Mouse (Mus musculus) lung, embryonic 15.5 days (tissue): Measurements from ENCODE around the gene Il12rb1. TPM values are rescaled to one million over a fixed set of nuclear protein-coding genes. Genes with fewer than 3 reads are reported as not detected.

Experiments
- ATAC-seq: fragments of 200-750 bp; cut with Nextera tagmentation; 2 replicates; pipeline ENCODE4 v1.8.0; 2017; ENCODE audit warnings: moderate number of reproducible peaks, borderline replicate concordance; ENCODE audit not compliant: low FRiP score, low TSS enrichment; ENCODE audit errors: extremely low read depth
- H3K27ac ChIP-seq: fragments of 300-500 bp; sonication (generic); 2 replicates; pipeline ENCODE4 v1.5.1; 2015; ENCODE audit warnings: moderate library complexity, mild to moderate bottlenecking, inconsistent platforms
- H3K27me3 ChIP-seq: fragments of 300-500 bp; sonication (generic); 2 replicates; pipeline ENCODE4 v1.6.1; 2015; ENCODE audit warnings: inconsistent platforms
- H3K36me3 ChIP-seq: fragments of 300-500 bp; sonication (generic); 2 replicates; pipeline ENCODE4 v1.6.1; 2015; ENCODE audit warnings: inconsistent platforms
- H3K4me1 ChIP-seq: fragments of 300-500 bp; sonication (generic); 2 replicates; pipeline ENCODE4 v1.6.1; 2015; ENCODE audit warnings: inconsistent platforms
- H3K4me2 ChIP-seq: fragments of 300-500 bp; sonication (generic); 2 replicates; pipeline ENCODE4 v1.6.1; 2015; ENCODE audit warnings: inconsistent platforms, mild to moderate bottlenecking, moderate library complexity
- H3K4me3 ChIP-seq: fragments of 300-500 bp; sonication (generic); 2 replicates; pipeline ENCODE4 v1.5.1; 2015; ENCODE audit warnings: mild to moderate bottlenecking, inconsistent platforms
- H3K9ac ChIP-seq: fragments of 300-500 bp; sonication (generic); 2 replicates; pipeline ENCODE4 v1.6.1; 2015; ENCODE audit warnings: inconsistent platforms
- H3K9me3 ChIP-seq: fragments of 300-500 bp; sonication (generic); 2 replicates; pipeline ENCODE4 v1.6.1; 2016; ENCODE audit warnings: inconsistent platforms
- WGBS: fragments of 180-500 bp; shearing (Covaris S2); methylation state at CpG from one replicate; pipeline ENCODE4 v1.1.7; 2015; 5-methylcytosine and 5-hydroxymethylcytosine counted together
- polyA plus RNA-seq: library from polyadenylated mRNA; unstranded; fragments of >200 nt; fragmentation: Nextera tagmentation; extraction: Ambion mirVana; gene quantifications from 2 replicates; pipeline ENCODE4 v1.2.1, GENCODE M21; 2015

Il12rb1 gene
- polyA plus RNA-seq, 1 experiment from 2014 or later, result 0.27 TPM

- H3K9ac ChIP-seq, result peak overlapping the region; percentile 23; the same call in 1 of the 2 replicates
Measured at GRCm38 (mm10) chr8:70803761-70804480, 4.3 kb upstream of the Il12rb1 start.

GRCm38 (mm10) chr8:70804481-70805206 is 3.6 kb upstream of the Il12rb1 start, which contains the start of gene Mast3:
Mast3 (minus strand) TSS chr8:70805054.
- Histone ChIP-seq H3K27me3 (peaks cover 41% of the 10 kb centered on the region), H3K9me3 (no peaks in the 10 kb centered on the region), H3K27ac (no peak within 1 kb of the TSS), H3K9ac (peak within 1 kb of the TSS; percentile 23; the same call in 1 of the 2 replicates), H3K4me1 (peaks cover 12% of the 10 kb centered on the region), H3K4me2 (peak within 1 kb of the TSS; percentile 94), H3K4me3 (peak within 1 kb of the TSS; percentile 52), H3K36me3 (no peaks in the 10 kb centered on the region)
- peak; percentile 87 for ATAC-seq
- under 1% methylated on average over 45 of the region's 45 CpGs for WGBS

More at GRCm38 (mm10) chr8:70803761-70804480, 4.3 kb upstream of the Il12rb1 start:
- 2% methylated on average over 45 of the region's 47 CpGs for WGBS
- peak overlapping the region; percentile 94 for H3K4me2 ChIP-seq
- no peaks in the 10 kb centered on the region for H3K36me3 ChIP-seq
- no peak overlapping the region for H3K27ac ChIP-seq
- peak; percentile 47; the same call in 1 of the 2 replicates for ATAC-seq
- H3K4me1 ChIP-seq, result peaks cover 12% of the 10 kb centered on the region
- peaks cover 49% of the 10 kb centered on the region for H3K27me3 ChIP-seq
- H3K4me3 ChIP-seq, result peak overlapping the region; percentile 52
- no peaks in the 10 kb centered on the region for H3K9me3 ChIP-seq

GRCm38 (mm10) chr8:70806541-70806940 is 1.7 kb upstream of the Il12rb1 start:
- no peak overlapping the region for H3K4me2 ChIP-seq
- H3K27me3 ChIP-seq, result peaks cover 25% of the 10 kb centered on the region
- ATAC-seq, result no peak
- no peak overlapping the region for H3K9ac ChIP-seq
- no peak overlapping the region for H3K4me3 ChIP-seq
- H3K9me3 ChIP-seq, result no peaks in the 10 kb centered on the region
- peaks cover 12% of the 10 kb centered on the region for H3K4me1 ChIP-seq
- no peaks in the 10 kb centered on the region for H3K36me3 ChIP-seq
- WGBS, result 53% methylated on average over 4 of the region's 4 CpGs
- no peak overlapping the region for H3K27ac ChIP-seq

- no peaks in the 10 kb centered on the region for H3K36me3 ChIP-seq
- peaks cover 17% of the 10 kb centered on the region for H3K27me3 ChIP-seq
- no peak overlapping the region for H3K9ac ChIP-seq
- no peak for ATAC-seq
- H3K4me1 ChIP-seq, result peaks cover 12% of the 10 kb centered on the region
- H3K4me2 ChIP-seq, result no peak overlapping the region
- H3K9me3 ChIP-seq, result no peaks in the 10 kb centered on the region
- H3K4me3 ChIP-seq, result no peak overlapping the region
- 52% methylated on average over 1 of the region's 1 CpGs for whole genome bisulfite sequencing
- H3K27ac ChIP-seq, result no peak overlapping the region
Measured at GRCm38 (mm10) chr8:70807304-70807703, 945 bp upstream of the Il12rb1 start.

GRCm38 (mm10) chr8:70808955-70809701 is 879 bp downstream of the Il12rb1 start:
- 73% methylated on average over 7 of the region's 8 CpGs for WGBS
- H3K27ac ChIP-seq, result no peak overlapping the region
- H3K9me3 ChIP-seq, result no peaks in the 10 kb centered on the region
- H3K9ac ChIP-seq, result no peak overlapping the region
- no peaks in the 10 kb centered on the region for H3K36me3 ChIP-seq
- H3K4me3 ChIP-seq, result no peak overlapping the region
- peaks cover 7% of the 10 kb centered on the region; the same call in 1 of the 2 replicates for H3K27me3 ChIP-seq
- ATAC-seq, result no peak
- H3K4me2 ChIP-seq, result no peak overlapping the region
- H3K4me1 ChIP-seq, result peaks cover 5% of the 10 kb centered on the region

GRCm38 (mm10) chr8:70810962-70811680 is 2.9 kb downstream of the Il12rb1 start:
- WGBS, result 69% methylated on average over 20 of the region's 20 CpGs
- Histone ChIP-seq H3K27me3 (peaks cover 14% of the 10 kb centered on the region; the same call in 1 of the 2 replicates), H3K9me3 (no peaks in the 10 kb centered on the region), H3K36me3 (no peaks in the 10 kb centered on the region), H3K4me3 (no peak overlapping the region), H3K4me1 (no peaks in the 10 kb centered on the region), H3K9ac (no peak overlapping the region), H3K27ac (no peak overlapping the region), H3K4me2 (no peak overlapping the region)
- ATAC-seq, result no peak

GRCm38 (mm10) chr8:70812055-70812454 is 3.8 kb downstream of the Il12rb1 start:
- H3K9ac ChIP-seq, result no peak overlapping the region
- H3K4me2 ChIP-seq, result no peak overlapping the region
- peaks cover 5% of the 10 kb centered on the region for H3K4me1 ChIP-seq
- WGBS, result 33% methylated on average over 4 of the region's 4 CpGs
- peaks cover 24% of the 10 kb centered on the region for H3K27me3 ChIP-seq
- ATAC-seq, result no peak
- no peak overlapping the region for H3K27ac ChIP-seq
- no peak overlapping the region for H3K4me3 ChIP-seq
- H3K36me3 ChIP-seq, result no peaks in the 10 kb centered on the region
- no peaks in the 10 kb centered on the region for H3K9me3 ChIP-seq

- peaks cover 8% of the 10 kb centered on the region for H3K4me1 ChIP-seq
- H3K9ac ChIP-seq, result no peak overlapping the region
- no peak overlapping the region for H3K27ac ChIP-seq
- 46% methylated on average over 4 of the region's 4 CpGs for WGBS
- no peaks in the 10 kb centered on the region for H3K9me3 ChIP-seq
- no peak overlapping the region for H3K4me3 ChIP-seq
- H3K27me3 ChIP-seq, result peaks cover 31% of the 10 kb centered on the region
- no peak overlapping the region for H3K4me2 ChIP-seq
- ATAC-seq, result no peak
- H3K36me3 ChIP-seq, result no peaks in the 10 kb centered on the region
Measured at GRCm38 (mm10) chr8:70812885-70813284, 4.6 kb downstream of the Il12rb1 start.

GRCm38 (mm10) chr8:70816679-70817078 is 8.4 kb downstream of the Il12rb1 start:
- ATAC-seq, result no peak; the same call in 1 of the 2 replicates
- WGBS, result 7% methylated on average over 30 of the region's 30 CpGs
- H3K27me3 ChIP-seq, result peaks cover 44% of the 10 kb centered on the region

GRCm38 (mm10) chr8:70820101-70820935 is 12.1 kb downstream of the Il12rb1 start:
- H3K4me3 ChIP-seq, result peak overlapping the region; percentile 20

More at GRCm38 (mm10) chr8:70816679-70817078, 8.4 kb downstream of the Il12rb1 start:
- Histone ChIP-seq H3K4me2 (peak overlapping the region; percentile 50), H3K9me3 (no peaks in the 10 kb centered on the region), H3K36me3 (no peaks in the 10 kb centered on the region), H3K27ac (no peak overlapping the region), H3K9ac (no peak overlapping the region), H3K4me3 (peak overlapping the region; percentile 17), H3K4me1 (peaks cover 23% of the 10 kb centered on the region)

More at GRCm38 (mm10) chr8:70820101-70820935, 12.1 kb downstream of the Il12rb1 start:
- Histone ChIP-seq H3K4me2 (peak overlapping the region; percentile 46), H3K4me1 (peaks cover 29% of the 10 kb centered on the region), H3K9me3 (no peaks in the 10 kb centered on the region), H3K9ac (no peak overlapping the region), H3K27ac (peak overlapping the region; percentile 53), H3K27me3 (peaks cover 37% of the 10 kb centered on the region), H3K36me3 (no peaks in the 10 kb centered on the region)
- WGBS, result 3% methylated on average over 31 of the region's 31 CpGs
- peak; percentile 81 for ATAC-seq
